Mouse (Mus musculus) layer of hippocampus, postnatal 10 days (tissue): ENCODE results near the gene Gm9747. TPM values are rescaled to one million over a fixed set of nuclear protein-coding genes. Genes with fewer than 3 reads are reported as not detected.

Source experiments
- DNase-seq, 2 experiments: peaks; one replicate each; pipeline ENCODE4 v3.0.0; 2021; ENCODE audit warnings: low spot score in 2 of 2
- long read RNA-seq: library from polyadenylated mRNA; stranded (forward); transcript quantifications from one replicate; pipeline ENCODE4 v2.0.0, GENCODE M21; 2023
- total RNA-seq, 2 experiments: library from RNA; stranded (reverse); gene quantifications; 2 replicates each; pipeline ENCODE4 v1.2.3; 2021

The Gm9747 gene
- not detected for total RNA-seq
- long read RNA-seq, partial matches to known transcripts: 0 of 1 reads
- long read RNA-seq, other reads (novel, unspliced or antisense): 0 of 1 reads

DNA sequence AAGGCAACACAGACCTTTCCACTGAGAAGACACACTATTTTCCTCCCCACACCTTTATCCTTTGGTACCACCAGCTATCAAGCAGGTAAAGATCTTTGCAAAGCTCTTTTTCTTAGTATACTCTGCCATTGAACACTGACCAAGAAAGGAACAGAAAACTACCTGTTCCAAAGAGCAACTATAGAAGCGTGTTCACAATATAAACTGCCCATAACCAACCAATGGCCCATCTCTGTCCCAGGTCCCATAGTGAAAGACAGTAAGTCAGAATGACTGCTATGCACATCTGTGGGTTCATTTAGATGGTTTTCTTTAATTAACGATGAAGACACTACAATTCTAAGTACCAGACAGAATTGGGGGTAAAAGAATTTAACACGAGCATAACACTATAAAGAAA, at the start of gene Gm9747:
Gm9747 (plus strand) TSS at position 301 of the 400 bp plus-strand sequence.
- DNase-seq: no peak

GRCm38 (mm10) chr1:82183913-82184442, 48.9 kb upstream of the Gm9747 start:
- DNase-seq: no peak

GRCm38 (mm10) chr1:82188549-82189231, 44.2 kb upstream of the Gm9747 start:
- peak in 1 of 2 experiments; percentile 2 for DNase-seq

DNA sequence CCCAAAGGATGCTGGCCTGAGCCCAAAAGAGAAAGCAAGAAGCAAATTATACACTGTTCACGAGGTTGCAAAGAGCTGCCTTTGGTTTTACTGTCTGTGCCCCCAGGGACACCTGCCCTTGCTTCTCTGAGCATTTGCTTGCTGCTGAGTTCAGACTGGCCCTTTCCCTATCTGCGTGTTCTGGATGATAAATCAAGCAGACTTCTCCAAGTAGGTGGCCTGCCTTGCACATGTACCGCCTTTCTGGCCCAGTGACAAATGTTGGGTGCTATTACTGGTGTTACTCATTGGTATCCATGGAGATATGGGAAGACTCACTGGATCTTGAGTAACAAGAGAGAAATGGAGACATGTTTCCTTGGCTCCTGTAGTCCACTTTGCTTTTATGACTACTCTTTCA, 43.4 kb upstream of the Gm9747 start:
- peak; percentile 35 to 44 for DNase-seq

DNA sequence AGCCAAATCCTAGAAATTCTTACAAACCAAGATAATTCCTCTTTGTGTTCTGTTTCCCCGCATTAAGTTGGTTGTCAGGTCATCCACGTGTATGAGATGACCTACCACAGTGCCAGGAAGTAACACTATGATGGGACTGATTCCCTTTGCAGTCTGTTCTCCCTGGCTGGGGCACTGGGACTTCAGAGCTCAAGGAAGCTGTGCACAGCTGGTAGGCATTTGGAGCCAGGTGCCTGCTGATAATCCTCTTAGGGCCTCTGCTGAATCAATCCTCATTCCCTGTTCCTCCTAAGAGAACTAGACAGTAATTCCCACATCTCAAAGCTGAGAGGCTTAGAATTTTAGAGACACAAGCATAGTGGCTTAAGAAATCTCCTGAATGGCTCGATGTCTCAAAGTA, 41.3 kb upstream of the Gm9747 start:
- DNase-seq: no peak

DNA sequence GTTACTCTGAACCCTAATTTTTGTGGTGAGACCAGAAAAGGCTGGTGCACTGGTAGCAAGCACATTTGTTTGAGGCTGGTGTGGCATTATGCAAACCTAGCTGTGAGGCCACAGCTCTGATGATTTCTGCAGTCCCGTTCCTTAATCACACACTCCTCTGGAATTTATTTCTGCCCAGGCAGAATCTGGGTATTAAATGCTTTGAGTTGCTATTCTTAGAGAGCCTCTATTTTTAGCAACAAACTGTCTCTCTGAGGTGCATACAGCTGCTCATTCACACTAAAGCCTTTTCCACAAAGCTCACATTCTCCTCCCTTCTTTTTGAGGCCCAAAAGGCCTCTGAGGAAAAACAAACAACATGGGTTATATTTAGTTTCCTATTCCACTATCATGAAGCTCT, 33.0 kb upstream of the Gm9747 start:
- DNase-seq: no peak

- DNase-seq: no peak
These were observed 32.3 kb upstream of the Gm9747 start for GRCm38 (mm10) chr1:82200636-82201035.

DNA sequence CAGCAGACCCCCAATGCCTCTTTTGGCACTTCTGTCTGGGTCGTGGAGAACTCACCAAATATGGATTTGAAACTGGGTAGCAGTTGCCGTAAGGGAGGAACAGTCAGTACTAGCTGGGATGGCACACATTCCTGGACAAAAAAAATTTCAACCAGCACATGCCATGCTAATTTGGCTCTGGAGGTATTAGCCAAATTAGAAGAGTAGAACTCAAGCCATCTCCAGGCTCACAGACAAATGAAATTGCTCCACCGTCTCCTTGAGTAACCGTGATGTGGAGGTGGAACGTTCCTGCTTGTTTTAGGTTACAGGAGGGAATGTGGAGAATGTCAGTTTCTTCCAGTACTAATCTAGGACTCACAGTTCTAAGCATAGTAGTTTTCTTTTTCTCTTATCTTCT, 25.4 kb upstream of the Gm9747 start:
- DNase-seq: no peak

DNA sequence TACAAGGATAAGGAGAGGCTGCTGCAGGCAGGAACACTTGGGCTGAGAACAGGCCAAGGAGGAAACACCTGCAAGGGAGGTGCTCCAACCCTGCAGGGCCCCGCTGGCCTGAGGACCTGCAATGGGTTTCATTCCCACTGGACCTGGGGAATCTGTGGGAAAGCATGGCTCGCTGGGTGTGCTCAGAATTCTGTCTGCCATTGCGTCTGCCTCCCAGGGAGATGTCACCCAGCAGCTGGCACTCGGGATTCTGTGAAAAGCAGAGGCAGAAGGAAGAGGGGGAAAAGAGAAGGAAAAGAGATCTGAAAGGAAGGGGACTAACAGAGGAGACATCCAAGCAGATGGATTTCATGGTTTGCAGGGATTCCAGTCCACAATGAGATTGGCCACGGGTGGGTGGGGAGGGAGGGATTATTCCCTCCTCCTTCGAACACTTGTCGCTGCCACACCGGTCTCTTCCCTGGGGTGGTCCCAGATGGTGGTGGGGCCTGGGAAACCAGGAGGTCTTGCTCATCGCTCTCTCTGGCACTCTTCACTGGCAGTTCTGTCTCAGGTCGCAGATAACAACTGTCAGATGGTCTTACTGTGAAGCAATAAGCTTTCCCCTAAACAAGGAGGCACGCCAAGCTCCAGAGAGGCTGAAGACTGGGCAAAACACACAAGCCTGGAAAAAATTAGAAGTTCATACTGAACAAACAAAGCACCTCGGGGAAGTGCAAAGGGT, 12.1 kb upstream of the Gm9747 start:
- DNase-seq: peak in 1 of 2 experiments; percentile 8

- no peak for DNase-seq
These were observed 11.4 kb upstream of the Gm9747 start for GRCm38 (mm10) chr1:82221462-82221861.

GRCm38 (mm10) chr1:82223042-82223795, 9.7 kb upstream of the Gm9747 start:
- no peak for DNase-seq

DNA sequence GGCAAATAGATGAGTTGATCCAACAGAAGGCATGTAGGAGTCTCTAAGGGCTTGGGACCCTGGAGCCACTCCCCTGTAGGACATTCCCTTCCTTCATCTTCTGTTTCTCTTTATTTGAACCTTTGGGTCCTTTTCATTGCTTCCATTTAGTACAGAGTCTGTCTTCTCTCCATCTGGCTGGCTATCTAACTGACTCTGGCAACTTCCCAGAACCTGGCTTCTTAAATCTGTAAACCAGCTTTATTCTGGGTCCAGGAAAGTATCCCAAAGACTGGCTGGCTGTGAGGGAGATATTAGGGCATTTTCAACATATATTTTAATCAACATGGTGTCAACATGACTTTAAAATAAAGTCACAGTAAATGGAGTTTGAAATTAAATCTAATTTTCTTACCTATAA, 4.1 kb upstream of the Gm9747 start:
- no peak for DNase-seq

DNA sequence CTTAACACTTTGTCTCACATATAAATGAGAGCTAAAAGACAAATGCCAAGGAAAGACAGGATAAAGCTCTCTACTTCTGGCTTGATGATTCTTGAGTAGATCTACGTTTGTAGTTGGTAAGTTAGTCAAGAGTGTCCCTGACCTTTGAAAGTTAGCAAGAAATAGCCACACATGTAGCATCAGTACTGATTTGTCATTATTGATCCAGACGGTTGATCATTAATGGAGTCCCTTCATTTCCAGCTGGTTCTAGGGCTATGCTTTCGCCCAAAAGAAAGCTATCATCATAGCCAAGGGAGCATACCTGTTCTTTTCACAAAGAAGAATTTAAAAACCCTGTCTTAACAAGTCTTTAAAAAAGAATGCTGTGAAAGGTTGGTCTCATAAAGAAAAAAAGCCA, 1.7 kb downstream of the Gm9747 start:
- DNase-seq: no peak

DNA sequence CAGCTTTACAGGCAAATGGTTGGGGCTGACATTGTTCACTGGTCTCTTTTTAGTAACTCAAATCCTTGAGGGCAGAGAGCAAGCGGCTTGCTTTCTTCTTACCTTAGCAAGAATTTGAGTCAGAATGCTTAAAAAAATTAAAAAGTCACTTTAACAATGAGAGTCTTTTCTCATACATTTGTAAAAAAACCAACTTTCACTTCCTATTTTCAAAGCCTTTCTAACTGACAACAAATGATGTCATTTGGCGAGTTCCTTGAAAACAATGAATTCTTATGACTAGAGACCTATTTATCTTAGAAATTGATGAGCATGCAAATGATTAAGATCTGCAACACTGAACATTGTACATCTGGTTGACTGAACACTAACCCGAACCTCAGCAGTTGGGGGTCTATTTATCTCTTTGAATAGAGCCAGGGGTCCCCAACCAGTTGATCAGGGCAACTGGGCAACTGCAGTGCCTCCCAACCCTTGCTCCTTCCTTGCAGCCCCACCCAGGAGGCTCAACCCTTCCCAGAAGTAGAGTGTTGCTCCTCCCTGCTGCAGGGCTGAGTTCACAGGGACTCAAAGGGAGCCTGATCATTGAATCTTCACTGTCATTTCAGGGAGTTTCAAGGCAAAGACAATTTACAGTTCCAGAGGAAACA, 2.7 kb downstream of the Gm9747 start:
- DNase-seq: no peak

GRCm38 (mm10) chr1:82238245-82238644, 5.3 kb downstream of the Gm9747 start:
- no peak for DNase-seq

DNA sequence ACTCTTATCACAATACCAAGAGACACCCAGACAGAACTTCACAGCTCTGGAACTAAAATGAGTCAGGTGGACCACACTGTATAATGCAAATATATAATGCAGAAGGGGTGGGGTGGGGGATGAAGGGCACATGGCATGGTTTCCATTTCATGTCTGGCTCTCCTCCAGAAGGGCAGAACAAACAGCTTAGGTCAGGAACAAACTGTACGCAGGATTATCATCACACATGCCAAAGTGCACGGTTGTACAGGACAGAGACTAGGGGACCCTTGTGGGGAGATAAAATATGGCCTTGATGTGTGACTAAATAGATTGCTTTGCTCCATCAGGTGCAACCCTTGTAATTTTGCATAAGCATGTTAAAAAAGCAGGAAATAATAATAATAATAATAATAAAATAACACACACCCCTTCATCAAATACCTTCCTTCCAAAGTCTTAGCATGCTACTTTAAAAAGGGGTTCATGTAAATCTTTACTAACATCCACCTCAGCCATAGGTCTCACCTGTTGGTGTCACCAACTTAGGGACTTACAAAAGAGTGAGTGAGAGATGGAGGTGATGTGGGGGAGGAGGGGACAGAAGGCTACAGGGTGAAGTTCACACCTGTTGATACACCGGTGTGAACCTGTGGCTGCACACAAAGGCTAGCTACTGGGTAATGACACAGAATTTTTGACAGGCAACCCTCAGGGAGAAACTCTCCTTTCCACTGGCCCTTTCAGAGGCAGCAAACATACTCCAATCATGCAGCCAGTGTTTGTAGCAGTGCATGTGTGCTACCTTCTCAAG, 6.7 kb downstream of the Gm9747 start:
- DNase-seq: no peak

- DNase-seq: peak; percentile 22 to 38
These were observed 10.4 kb downstream of the Gm9747 start for GRCm38 (mm10) chr1:82243260-82243825.

GRCm38 (mm10) chr1:82245002-82245401, 12.1 kb downstream of the Gm9747 start:
- no peak for DNase-seq

- DNase-seq: no peak
These were observed 14.5 kb downstream of the Gm9747 start for GRCm38 (mm10) chr1:82247221-82247951.
